30 mouse cellular contexts compared by ENCODE assay signal in genomic region chr13:6127311-6127710, GRCm38 (mm10).
A peak's percentile ranks its signal among the peaks of the same experiment; 100 is the strongest.
DNase-seq lines count a peak whose midpoint lies in the region; ATAC-seq and TF ChIP-seq lines count a peak whose summit lies in the region.
"Had no signal": no experiment of that assay in that cellular context is flagged by ENCODE, and none has a peak within 500 bp of the region (broad histone marks: within the 10 kb centered on the region; RNA-seq: fewer than 3 reads in every experiment).

No protein-coding gene starts in this region.

- intact Hi-C loops in left cerebral cortex, adult 2 months (cut with DNase I), result loop anchor here (2.0 to 5.0 kb wide), 3 partner anchors 40 to 340 kb away; no protein-coding TSS in a partner anchor

- no peaks in the 10 kb centered on the region for H3K79me2 ChIP-seq in myocyte (ENCODE audit: control insufficient read depth, insufficient read depth)

- TF ChIP-seq CTCF in left cerebral cortex, adult 2 months (IDR thresholded peaks at IDR 0.05), result no peak

- no peak overlapping the region for H3K4me3 ChIP-seq in left cerebral cortex, adult 2 months
- no peak overlapping the region for H3K4me3 ChIP-seq in myocyte
- H3K4me3 ChIP-seq: embryonic facial prominence, embryonic 13.5 days; heart, adult 2 months; layer of hippocampus, adult 2 months; limb, embryonic 13.5 days; liver, embryonic 12.5 days; midbrain, embryonic 12.5 days; neural tube, embryonic 12.5 days; stomach, embryonic 15.5 days had no signal

- H3ac ChIP-seq in myocyte (ENCODE audit: control insufficient read depth, insufficient read length), result no peak overlapping the region

- no peak for TF ChIP-seq POLR2A in myocyte (IDR thresholded peaks at IDR 0.05; ENCODE audit: insufficient read length, low read depth)

- DNase-seq in frontal cortex, postnatal 25 days (ENCODE audit: low spot score in 2 of 2), result no peak
- DNase-seq in left cerebral cortex, adult 2 months (ENCODE audit: extremely low spot score in 1 of 2, low spot score in 2 of 2), result no peak
- no peak for DNase-seq in left cerebral cortex, adult 18-20 months (ENCODE audit: low spot score in 2 of 2)
- DNase-seq in NIH3T3 (ENCODE audit: low read depth), result peak; percentile 65
- no peak for DNase-seq in urinary bladder, postnatal 36 days (ENCODE audit: low spot score in 2 of 2)
- no peak for DNase-seq in lung, postnatal 14 days
- DNase-seq: adrenal gland, adult 2 months; cerebellum, adult 18-20 months; cerebellum, postnatal 14 days; gastrocnemius, postnatal 36 days; heart, adult 2 months; kidney, adult 9 months; kidney, postnatal 14 days; lung, adult 18-20 months; lung, postnatal 10 days; thymus, adult 2 months; thymus, postnatal 4 days had no signal

- H3K4me2 ChIP-seq in myocyte (ENCODE audit: low read depth), result peak overlapping the region; percentile 8
- H3K4me2 ChIP-seq: embryonic facial prominence, embryonic 13.5 days; limb, embryonic 13.5 days; liver, embryonic 12.5 days; midbrain, embryonic 12.5 days; neural tube, embryonic 12.5 days; stomach, embryonic 15.5 days had no signal

- H3K27me3 ChIP-seq in myocyte (ENCODE audit: control insufficient read depth, insufficient read depth, insufficient read length), result no peaks in the 10 kb centered on the region
- H3K27me3 ChIP-seq: embryonic facial prominence, embryonic 13.5 days; limb, embryonic 13.5 days; liver, embryonic 12.5 days; midbrain, embryonic 12.5 days; neural tube, embryonic 12.5 days; stomach, embryonic 15.5 days had no signal

- H3K27ac ChIP-seq in left cerebral cortex, adult 2 months, result peak overlapping the region; percentile 82
- H3K27ac ChIP-seq: embryonic facial prominence, embryonic 13.5 days; heart, adult 2 months; hindbrain, postnatal 0 days; layer of hippocampus, adult 2 months; limb, embryonic 13.5 days; liver, embryonic 12.5 days; midbrain, embryonic 12.5 days; neural tube, embryonic 12.5 days; stomach, embryonic 15.5 days had no signal

- ATAC-seq in frontal cortex, adult (ENCODE audit: low TSS enrichment), result peak; percentile 95
- ATAC-seq: CD4-positive, CD25-positive, alpha-beta regulatory T cell, adult 4 months; forebrain, embryonic 14.5 days; hindbrain, postnatal 0 days; intestine, embryonic 16.5 days; liver, embryonic 12.5 days had no signal

- H3K36me3 ChIP-seq in myocyte (ENCODE audit: control insufficient read depth, insufficient read depth), result no peaks in the 10 kb centered on the region
- H3K36me3 ChIP-seq: embryonic facial prominence, embryonic 13.5 days; limb, embryonic 13.5 days; liver, embryonic 12.5 days; midbrain, embryonic 12.5 days; neural tube, embryonic 12.5 days; stomach, embryonic 15.5 days had no signal

TF ChIP-seq in myocyte, 11 proteins besides CTCF, POLR2A, EP300 and RAD21:
- no peak for TF ChIP-seq SRF (IDR thresholded peaks at IDR 0.05; ENCODE audit: control insufficient read depth, insufficient read length, low read depth)
- no peak for TF ChIP-seq TCF12 (IDR thresholded peaks at IDR 0.05; ENCODE audit: insufficient read depth, poor library complexity, severe bottlenecking)
- TF ChIP-seq CEBPB (IDR thresholded peaks at IDR 0.05; ENCODE audit: insufficient read depth, poor library complexity, severe bottlenecking), result no peak
- TF ChIP-seq POLR2AphosphoS2 (IDR thresholded peaks at IDR 0.05; ENCODE audit: insufficient read length, low read depth), result no peak
- no peak for TF ChIP-seq E2F4 (IDR thresholded peaks at IDR 0.05; ENCODE audit: insufficient read depth)
- no peak for TF ChIP-seq REST (IDR thresholded peaks at IDR 0.05; ENCODE audit: insufficient read depth, insufficient read length)
- no peak for TF ChIP-seq USF1 (IDR thresholded peaks at IDR 0.05; ENCODE audit: low read depth)
- TF ChIP-seq MAX (IDR thresholded peaks at IDR 0.05; ENCODE audit: low read depth), result no peak
- no peak for TF ChIP-seq MYOG (IDR thresholded peaks at IDR 0.05; ENCODE audit: control insufficient read depth in 1 of 3, insufficient read depth in 1 of 3, insufficient read length in 2 of 3, low read depth in 2 of 3)
- TF ChIP-seq MYOD1 (IDR thresholded peaks at IDR 0.05; ENCODE audit: control insufficient read depth in 1 of 3, insufficient read length in 2 of 3, low read depth in 2 of 3), result no peak
- no peak for TF ChIP-seq TCF3 (IDR thresholded peaks at IDR 0.05; ENCODE audit: insufficient read length, low read depth)
